Mouse (Mus musculus): Measurements from ENCODE around the gene Supt20.
"Not testable (repeated sequence)": the region's sequence is repeated elsewhere in the genome, so short reads cannot be mapped to it uniquely, and the experiment has no call there.

The Supt20 gene

GRCm38 (mm10) chr3:54699759-54700301, 7.2 kb downstream of the Supt20 start:
- no peak for DNase-seq (ENCODE audit: low read depth in 1 of 2, low spot score in 2 of 2)

DNA sequence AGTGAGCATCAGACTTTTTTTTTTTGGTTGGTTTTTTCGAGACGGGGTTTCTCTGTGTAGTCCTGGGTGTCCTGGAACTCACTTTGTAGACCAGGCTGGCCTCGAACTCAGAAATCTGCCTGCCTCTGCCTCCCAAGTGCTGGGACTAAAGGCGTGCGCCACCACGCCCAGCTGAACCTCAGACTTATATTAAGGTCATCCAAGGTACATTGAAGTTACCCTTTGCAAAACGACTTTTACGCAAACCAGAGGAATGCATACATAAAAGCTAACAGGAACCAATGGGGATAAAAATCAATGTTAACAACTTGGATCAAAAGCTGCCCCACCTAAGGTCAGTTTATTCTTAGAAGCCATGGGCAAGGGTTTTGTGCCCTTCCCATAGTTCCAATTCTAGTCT, 11.5 kb downstream of the Supt20 start:
- DNase-seq (ENCODE audit: low read depth in 1 of 2, low spot score in 2 of 2) = not testable (repeated sequence)

DNA sequence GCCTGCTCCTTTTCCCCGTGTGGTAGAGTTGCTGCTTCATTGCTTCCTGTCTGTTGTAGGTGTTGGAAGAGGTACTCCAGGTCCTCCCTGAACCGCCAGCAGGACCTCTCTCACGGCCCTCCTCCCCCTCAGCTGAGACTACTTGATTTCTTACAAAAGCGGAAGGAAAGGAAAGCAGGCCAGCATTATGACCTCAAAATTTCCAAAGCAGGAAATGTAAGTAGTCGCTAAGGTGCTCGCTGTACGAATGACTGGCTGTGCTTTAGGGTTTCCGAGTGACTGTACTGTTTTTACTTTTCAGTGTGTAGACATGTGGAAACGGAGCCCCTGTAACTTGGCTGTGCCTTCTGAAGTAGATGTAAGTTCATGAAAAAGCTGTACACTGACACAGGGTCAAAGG, 16.4 kb downstream of the Supt20 start:
- DNase-seq (ENCODE audit: low read depth in 1 of 2, low spot score in 2 of 2) = peak in 1 of 2 experiments; percentile 24

DNA sequence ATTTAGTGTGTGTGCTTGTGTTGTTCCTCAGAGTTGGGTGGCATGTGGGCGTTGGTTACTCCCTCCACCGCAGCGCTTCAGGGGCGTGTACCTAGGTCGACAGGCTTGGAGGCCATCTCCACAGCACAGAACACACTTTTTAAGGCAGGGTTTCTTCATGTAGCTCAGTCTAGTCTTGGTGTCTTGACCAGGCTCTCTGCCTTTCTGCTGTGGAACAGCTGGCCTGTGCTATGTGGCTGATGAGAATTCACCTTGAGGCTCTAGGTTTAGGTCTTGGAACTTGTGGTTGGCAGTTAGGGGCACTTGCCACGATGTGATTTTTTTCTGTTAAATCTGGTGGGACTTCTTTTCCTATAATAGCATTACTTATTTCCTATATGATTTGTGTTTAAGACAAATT, 21.6 kb downstream of the Supt20 start, which contains the start of gene Gm21958:
Gene Gm21958 (minus strand): TSS at position 101 of the 400 bp plus-strand sequence.
- DNase-seq (ENCODE audit: low read depth in 1 of 2, low spot score in 2 of 2) = no peak

DNA sequence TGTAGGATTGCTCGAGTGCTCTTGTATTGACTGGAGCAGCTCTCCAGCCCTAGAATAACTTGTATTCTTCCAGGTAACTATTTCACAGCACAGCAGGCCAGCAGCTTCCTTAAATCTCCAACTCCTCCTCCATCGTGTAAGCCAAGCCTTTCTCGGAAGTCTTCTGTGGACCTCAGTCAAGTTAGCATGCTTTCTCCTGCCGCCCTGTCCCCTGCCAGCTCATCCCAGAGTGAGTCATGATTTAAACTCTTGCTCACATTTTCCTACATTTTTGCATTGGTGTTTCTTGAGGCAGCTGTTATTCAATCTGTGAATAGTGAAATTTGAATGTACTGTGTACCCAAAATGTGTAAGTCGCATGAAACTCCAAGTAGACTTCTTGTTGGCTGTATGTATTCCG, 22.9 kb downstream of the Supt20 start:
- DNase-seq (ENCODE audit: low read depth in 1 of 2, low spot score in 2 of 2) = no peak

- DNase-seq (ENCODE audit: low read depth in 1 of 2, low spot score in 2 of 2) = no peak
Observed at GRCm38 (mm10) chr3:54717348-54717747, 24.7 kb downstream of the Supt20 start.

GRCm38 (mm10) chr3:54718947-54719346, 26.3 kb downstream of the Supt20 start:
- peak in 1 of 2 experiments; percentile 28 for DNase-seq (ENCODE audit: low read depth in 1 of 2, low spot score in 2 of 2)

DNA sequence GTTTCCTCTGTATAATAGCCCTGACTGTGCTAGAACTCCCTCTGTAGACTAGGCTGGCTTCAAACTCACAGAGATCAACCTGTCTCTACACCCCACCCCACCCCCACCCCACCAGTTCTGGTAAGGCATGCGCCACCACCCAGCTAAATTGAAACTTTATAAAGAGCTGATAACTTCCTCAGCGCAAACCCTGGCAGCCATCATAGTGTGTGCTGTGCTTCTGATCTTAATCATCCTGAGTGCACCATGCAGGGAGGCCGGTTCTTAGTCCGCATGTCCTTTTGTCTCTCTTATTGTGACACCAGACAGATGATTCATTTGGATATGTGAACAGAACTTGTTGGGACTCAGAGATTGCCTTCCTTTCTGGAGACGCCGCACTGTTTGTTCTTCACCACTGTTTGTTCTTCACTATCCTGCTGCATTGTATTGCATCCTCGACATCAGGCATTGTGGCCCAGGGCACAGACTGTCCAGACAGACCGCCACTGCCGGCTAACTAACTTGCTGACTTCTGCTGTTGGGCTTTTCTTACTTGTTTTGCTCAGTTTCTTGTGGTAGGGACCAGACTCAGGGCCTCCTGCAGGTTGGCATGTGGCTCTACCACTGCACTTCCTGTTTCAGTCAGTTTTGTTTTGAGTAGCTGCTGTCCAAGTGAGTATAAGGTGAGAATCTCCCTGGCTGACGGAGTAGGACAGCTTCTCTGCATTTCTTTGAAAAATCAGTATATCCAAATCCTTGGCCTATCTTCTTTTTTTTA, 31.3 kb downstream of the Supt20 start:
- peak in 1 of 2 experiments; percentile 24 for DNase-seq (ENCODE audit: low read depth in 1 of 2, low spot score in 2 of 2)

GRCm38 (mm10) chr3:54725344-54725743, 32.7 kb downstream of the Supt20 start:
- no peak for DNase-seq (ENCODE audit: low read depth in 1 of 2, low spot score in 2 of 2)

- DNase-seq (ENCODE audit: low read depth in 1 of 2, low spot score in 2 of 2) = no peak
Observed at GRCm38 (mm10) chr3:54727588-54727987, 35.0 kb downstream of the Supt20 start.

- DNase-seq (ENCODE audit: low read depth in 1 of 2, low spot score in 2 of 2) = no peak
Observed at GRCm38 (mm10) chr3:54728100-54728499, 35.5 kb downstream of the Supt20 start.

DNA sequence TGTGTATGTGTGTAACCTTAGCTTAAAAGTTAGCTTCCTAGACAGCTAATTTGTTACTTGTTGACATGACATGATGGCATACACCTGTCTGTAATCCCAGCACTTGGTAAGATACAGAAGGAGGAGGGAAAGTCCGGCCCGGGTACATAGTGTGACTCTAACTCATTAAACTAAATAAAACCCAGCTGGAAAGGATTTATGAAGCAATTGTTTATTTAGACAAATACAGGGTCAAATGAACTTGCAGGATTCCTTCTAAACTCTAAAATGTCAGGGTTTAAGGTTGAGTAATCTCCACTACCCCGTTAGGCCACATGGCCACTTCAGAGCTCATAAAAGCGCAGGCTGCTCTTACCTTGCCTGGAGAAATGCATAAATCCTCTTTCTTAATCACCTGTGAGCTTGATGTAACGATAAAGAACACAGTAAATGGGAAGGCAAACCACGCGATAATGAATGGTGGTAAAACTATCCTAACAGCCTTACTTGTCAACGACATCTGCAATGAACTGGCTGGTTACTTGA, 39.1 kb downstream of the Supt20 start:
- no peak for DNase-seq (ENCODE audit: low read depth in 1 of 2, low spot score in 2 of 2)

GRCm38 (mm10) chr3:54732371-54732770, 39.8 kb downstream of the Supt20 start:
- DNase-seq (ENCODE audit: low read depth in 1 of 2, low spot score in 2 of 2) = no peak

- DNase-seq (ENCODE audit: low read depth in 1 of 2, low spot score in 2 of 2) = peak; percentile 64 to 87
Observed at GRCm38 (mm10) chr3:54734411-54735246, 42.0 kb downstream of the Supt20 start.

DNA sequence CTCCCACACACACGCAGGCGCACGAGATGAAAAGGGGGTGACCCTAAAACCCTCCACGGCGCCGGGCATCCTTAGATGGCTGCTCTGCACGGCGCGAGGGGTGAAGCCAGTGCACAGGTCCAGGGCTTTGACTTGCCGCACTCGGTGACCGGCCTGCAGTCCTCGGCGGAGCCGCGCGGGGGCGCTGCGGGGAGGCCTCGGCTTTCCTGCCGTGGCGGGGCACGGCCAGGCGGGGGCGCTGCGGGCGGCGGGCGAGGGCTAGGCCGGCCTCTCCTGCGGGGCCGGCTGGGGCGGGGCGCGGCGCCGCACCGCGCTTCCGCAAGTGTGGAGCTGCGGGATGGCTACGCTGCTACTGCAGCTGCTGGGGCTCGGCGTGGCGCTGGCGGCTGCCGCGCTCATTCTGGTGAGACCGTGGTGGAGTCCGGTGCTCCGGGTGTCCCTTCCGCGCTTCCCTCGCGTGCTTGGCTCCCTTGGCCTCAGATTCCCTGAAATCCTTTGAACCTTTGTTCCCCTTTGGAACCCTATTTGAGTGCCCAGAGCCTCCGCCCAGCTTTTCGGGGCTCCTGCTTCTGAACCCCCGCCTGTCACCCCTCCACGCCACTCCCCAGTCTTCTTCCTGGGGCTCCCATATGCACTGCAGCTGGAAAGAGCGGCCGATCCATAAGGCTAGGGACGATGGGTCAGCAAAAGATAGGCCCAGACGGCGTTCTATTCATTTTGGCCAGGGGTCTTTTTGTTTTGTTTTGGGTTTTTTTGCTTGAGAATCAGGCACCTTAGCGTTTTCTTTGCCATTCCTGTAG, 42.8 kb downstream of the Supt20 start, which contains the start of the genes Exosc8 and Alg5:
Gene Exosc8 (minus strand): TSS at position 147 of the 800 bp plus-strand sequence.
Gene Alg5 (plus strand): TSS at position 293 of the 800 bp plus-strand sequence.
- DNase-seq (ENCODE audit: low read depth in 1 of 2, low spot score in 2 of 2) = peak; percentile 83 to 96

- no peak for DNase-seq (ENCODE audit: low read depth in 1 of 2, low spot score in 2 of 2)
Observed at GRCm38 (mm10) chr3:54736101-54736927, 43.7 kb downstream of the Supt20 start.

- no peak for DNase-seq (ENCODE audit: low read depth in 1 of 2, low spot score in 2 of 2)
Observed at GRCm38 (mm10) chr3:54737317-54737716, 44.7 kb downstream of the Supt20 start.

GRCm38 (mm10) chr3:54741965-54742364, 49.4 kb downstream of the Supt20 start:
- DNase-seq (ENCODE audit: low read depth in 1 of 2, low spot score in 2 of 2) = no peak

DNA sequence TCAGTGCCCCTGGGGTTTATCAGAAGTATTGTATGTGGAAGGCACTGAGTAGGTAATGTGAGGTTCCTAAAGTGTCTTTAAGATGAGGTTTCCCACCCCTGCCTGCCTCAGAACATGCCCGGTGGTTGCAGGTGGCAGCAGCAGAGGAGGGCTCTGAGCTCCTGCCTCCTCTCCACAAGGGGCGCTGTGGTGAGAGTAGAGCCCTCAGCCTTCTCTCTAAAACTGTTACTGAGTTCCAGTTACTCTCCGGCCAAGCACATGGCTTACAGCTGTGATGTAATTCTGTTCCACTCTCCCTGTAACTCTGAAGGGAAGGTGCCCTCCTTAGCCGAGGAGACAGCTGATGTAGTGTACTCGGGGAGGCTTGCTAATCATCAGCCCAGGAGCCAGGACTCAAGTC, 53.2 kb downstream of the Supt20 start:
- DNase-seq (ENCODE audit: low read depth in 1 of 2, low spot score in 2 of 2) = no peak

DNA sequence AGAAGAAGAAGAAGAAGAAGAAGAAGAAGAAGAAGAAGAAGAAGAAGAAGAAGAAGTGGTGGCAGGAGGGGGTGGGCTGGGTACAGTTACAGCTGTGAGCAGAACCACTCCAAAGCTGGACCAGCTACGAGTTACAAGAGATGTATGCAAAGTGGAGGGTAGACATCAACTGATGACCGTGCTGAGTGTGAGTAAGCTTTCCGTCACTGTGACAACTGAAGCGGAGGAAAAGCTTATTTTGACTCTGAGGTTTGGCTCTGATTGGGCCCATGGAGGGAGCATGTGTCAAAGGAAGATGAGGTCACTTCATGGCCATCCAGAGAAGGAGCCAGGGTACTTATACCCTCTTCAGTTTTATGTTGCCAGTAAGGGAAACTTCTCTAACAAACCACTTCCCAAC, 60.8 kb downstream of the Supt20 start:
- no peak for DNase-seq (ENCODE audit: low read depth in 1 of 2, low spot score in 2 of 2)

All from monocyte, adult 2 months (primary cell).